Mouse (Mus musculus): Measurements from ENCODE around the gene Ttbk2.

DNA sequence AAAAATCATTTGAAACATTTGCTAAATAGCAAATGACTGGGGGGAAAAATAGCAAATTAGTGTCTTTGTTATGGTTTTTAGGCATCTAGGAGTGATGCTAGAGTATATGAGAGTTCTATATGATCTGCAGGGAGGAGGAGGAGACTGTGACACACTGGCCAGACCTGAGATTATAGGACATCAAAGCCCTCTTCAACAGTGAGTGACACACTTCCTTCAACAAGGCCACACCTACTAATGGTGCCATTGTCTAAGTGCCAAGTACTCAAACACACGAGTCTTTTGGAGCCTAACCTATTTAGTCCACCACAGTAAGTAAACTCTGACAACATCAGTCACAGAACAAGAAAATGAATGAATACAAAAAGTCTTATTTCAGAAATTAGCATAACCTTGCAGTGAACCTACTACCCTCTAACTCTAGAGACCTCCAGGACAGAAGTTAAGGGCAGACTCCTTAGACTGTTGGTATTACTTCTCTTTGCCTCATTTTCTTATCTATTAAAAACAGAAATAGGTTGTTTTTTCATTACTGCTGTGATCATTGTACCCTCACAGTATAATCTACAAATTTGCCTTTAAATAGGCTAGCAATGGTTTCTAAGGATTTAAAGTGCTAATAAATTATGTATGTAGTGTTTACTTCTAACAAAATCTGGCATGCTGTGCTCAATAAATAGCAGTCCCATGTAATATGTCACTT lies 23.3 kb downstream of the Ttbk2 start:
- TF ChIP-seq CTCF (IDR thresholded peaks at IDR 0.05; ENCODE audit: insufficient read depth, low read length) (no peak), POLR2A (IDR thresholded peaks at IDR 0.05; ENCODE audit: borderline replicate concordance, extremely low read depth, low read depth, low read length) (no peak)

All from lung, adult 2 months (tissue).